Mouse (Mus musculus) embryonic stem cell, embryonic (primary cell): ENCODE data around the gene Gprin2.

Source experiments
- CTCF ChIA-PET, 4 experiments: fragments of 300-600 bp in 2 of 4; fragments of 350-600 bp in 2 of 4; sonication (Branson Sonifier 250); formaldehyde crosslinking; loops; one replicate each; lab custom pipeline; 2022; ENCODE audit warnings: inconsistent platforms in 2 of 4; lab: Charles Lee
- POLR2A ChIA-PET, 4 experiments: fragments of 300-600 bp in 2 of 4; fragments of 350-600 bp in 2 of 4; sonication (Branson Sonifier 250); formaldehyde crosslinking; loops; one replicate each; lab custom pipeline; 2022; ENCODE audit warnings: antibody characterized with exemption in 4 of 4, inconsistent platforms in 1 of 4; lab: Charles Lee

Gene Gprin2

DNA sequence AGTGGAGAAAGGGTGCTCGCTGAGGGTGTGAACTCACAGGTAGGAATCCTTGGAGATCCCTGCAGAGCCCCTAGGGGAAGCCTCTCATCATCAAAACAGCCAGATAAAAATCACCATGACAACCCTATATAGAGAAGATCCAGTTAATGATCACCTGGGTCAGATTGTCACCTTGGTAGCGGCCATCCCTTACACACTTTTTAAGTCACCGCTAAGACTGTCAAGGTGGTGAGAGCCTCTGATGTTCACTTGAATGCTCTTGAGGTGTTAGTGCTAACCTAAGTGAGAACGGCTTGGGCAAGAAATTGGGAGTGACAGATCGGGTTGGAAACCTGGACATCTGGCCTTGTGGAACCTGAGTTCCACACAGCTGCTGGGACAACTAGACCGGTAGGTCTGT, 17.8 kb upstream of the Gprin2 start, which contains the start of gene Syt15:
TSS of gene Syt15 (plus strand) at position 301 of the 400 bp plus-strand sequence.
- CTCF ChIA-PET, result interaction anchor here in 1 of 4 experiments (0.8 to 1.7 kb wide), 4 partner anchors 11 to 112 kb away, joined by 3 to 5 read pairs (median 4); no protein-coding TSS in a partner anchor
- POLR2A ChIA-PET, result interaction anchor here in 1 of 4 experiments (0.9 kb wide), 1 partner anchor 15 kb away, joined by 3 read pairs; no protein-coding TSS in a partner anchor

DNA sequence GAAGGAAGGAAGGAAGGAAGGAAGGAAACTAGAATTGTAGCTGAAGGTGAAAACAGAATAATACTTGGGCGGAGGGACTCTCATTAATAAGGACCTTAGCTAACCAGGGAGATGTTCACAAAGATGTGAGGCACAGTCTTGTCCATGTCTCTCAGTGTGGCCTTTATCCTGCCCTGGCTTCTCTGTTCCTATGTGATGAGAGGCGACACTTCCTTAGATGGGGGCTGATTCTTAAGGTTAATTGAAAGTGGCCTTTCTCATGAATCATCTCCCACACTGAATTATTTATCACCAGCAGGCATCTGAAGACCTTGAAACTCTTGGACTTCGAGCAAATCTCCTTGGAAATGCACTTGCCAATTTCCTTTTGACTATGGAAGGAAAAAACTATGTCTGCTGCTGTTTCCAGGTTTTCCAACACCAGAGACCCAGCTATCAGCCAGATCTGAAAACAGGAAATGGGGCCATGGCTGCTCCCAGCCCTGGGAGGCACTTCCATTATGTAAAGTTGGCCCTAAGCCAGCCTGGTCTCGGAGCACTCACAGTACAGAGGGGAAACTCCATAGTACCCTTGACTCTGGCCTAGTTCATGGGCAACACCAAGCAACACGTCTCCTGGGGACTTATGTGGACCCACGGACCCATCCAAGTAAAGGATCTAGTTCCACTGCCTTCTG, 14.1 kb upstream of the Gprin2 start:
- ChIA-PET CTCF (interaction anchor here in 2 of 4 experiments (1.2 to 1.6 kb wide), 3 partner anchors 19 to 27 kb away, joined by 4 to 6 read pairs (median 4); no protein-coding TSS in a partner anchor), POLR2A (interaction anchor here in 2 of 4 experiments (0.5 to 0.6 kb wide), 5 partner anchors 9 to 860 kb away, joined by 3 to 8 read pairs (median 4); no protein-coding TSS in a partner anchor)

DNA sequence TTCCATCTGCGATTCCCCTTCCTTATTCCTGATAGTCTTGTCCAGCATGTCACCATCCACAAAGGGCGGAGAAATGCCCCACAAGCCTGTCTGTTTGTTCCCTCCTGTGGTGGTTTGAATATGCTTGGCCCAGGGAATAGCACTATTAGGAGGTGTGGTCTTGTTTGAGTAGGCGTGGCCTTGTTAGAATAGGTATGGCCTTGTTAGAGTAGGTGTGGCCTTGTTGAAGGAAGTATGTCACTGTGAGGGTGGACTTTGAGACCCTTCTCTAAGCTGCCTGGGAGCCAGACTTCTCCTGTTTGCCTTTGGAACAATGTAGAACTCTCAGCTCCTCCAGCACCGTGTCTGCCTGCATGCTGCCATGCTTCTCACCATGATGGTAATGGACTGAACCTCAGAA, 8.5 kb upstream of the Gprin2 start:
- ChIA-PET CTCF (interaction anchor here in 3 of 4 experiments (0.6 to 1.9 kb wide), 5 partner anchors 8 to 171 kb away, joined by 3 to 6 read pairs (median 3); no protein-coding TSS in a partner anchor), POLR2A (no interaction called here)

DNA sequence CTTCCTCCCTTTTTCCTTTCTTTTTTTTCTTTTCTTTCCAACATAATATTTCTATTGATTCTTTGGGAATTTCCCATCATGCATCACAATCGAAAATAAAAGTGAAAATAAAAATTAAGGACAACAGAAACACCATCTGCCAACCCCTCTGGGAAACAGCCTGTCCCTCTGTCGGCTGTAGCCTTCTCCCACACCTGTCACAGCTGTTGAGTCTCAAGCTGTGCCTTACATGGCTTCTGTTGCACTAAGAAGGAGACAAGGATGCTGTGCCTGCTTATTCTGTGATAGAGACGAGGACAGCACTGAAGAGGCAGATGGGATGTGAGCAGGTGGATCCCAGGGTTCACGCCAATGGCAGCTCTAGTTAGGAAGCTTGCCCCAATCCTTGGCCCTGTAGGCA, 7.6 kb upstream of the Gprin2 start:
- CTCF ChIA-PET, result interaction anchor here in 2 of 4 experiments (0.6 to 1.9 kb wide), 8 partner anchors 10 to 1725 kb away, joined by 3 to 6 read pairs (median 4); no protein-coding TSS in a partner anchor
- POLR2A ChIA-PET, result no interaction called here

DNA sequence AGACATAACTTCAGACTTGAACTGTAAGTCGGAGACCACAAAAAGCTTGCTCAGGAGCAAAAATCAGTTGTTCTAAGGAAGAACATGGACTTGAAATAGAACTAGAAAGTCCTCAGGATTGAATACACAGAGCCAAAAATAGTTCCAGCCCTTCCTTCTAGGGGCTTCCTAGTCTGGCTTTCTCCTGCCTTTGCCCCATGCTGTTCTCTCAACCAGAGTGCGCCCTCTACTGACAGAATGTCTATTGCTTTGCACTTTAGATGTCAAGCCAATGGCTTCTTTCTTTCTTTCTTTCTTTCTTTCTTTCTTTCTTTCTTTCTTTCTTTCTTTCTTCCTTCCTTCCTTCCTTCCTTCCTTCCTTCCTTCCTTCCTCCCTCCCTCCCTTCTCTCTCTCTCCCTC, 7.2 kb upstream of the Gprin2 start:
- POLR2A ChIA-PET, result no interaction called here
- CTCF ChIA-PET, result interaction anchor here in 2 of 4 experiments (0.6 to 1.7 kb wide), 7 partner anchors 10 to 1724 kb away, joined by 3 to 4 read pairs (median 4); no protein-coding TSS in a partner anchor

DNA sequence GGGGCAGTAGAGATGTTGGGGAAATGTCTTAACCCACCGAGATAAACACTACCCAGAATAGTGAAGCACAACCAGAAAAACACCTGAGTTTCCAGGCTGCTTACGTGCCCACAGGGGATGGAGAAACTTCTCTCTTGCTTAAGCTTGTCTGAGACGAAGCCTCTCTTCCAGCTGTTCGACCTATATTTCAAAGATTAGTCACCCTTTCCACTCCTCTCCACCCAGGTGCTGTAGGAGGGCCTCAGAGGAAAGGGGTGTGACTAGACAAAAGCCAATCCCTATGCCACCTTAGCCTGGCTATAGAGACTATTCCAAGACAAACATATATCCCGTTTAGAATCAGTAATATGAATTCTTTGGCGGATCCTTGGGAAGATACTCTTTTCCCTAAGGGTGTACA, 6.5 kb upstream of the Gprin2 start:
- CTCF ChIA-PET, result interaction anchor here in 2 of 4 experiments (0.7 to 1.7 kb wide), 6 partner anchors 12 to 249 kb away, joined by 3 to 5 read pairs (median 4); no protein-coding TSS in a partner anchor
- POLR2A ChIA-PET, result interaction anchor here in 1 of 4 experiments (0.5 kb wide), 1 partner anchor 914 kb away, joined by 3 read pairs; no protein-coding TSS in a partner anchor

DNA sequence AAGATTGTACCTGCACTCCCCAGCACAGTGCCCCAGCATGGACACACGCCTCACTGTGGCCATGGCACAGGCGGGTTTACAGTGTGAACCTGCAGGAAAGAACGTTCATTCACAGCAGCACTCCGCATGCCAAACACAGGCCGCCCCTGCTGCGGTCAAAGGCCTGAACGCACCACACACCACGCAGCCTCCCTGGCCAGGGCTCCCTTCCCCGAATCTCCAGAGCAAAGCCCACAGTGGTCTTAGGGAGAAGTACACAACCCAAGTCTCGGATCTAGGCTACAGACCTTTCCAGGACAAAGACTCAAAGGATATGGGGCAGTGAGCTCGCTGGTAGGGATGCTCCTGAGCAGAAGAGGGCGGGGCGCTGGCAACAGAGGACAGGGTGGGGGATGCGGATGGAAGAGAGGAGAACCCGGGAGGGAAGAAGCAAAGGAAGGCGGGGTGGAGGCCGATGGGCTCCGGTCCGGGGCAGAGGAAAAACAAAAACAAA, 669 bp downstream of the Gprin2 start:
- ChIA-PET POLR2A (interaction anchor here in 2 of 4 experiments (1.2 to 1.5 kb wide), 3 partner anchors 10 to 159 kb away, joined by 3 read pairs; partner anchors contain the start of gene Anxa8 (in 1 of the 2)), CTCF (interaction anchor here in 3 of 4 experiments (0.6 to 2.3 kb wide), 4 partner anchors 12 to 109 kb away, joined by 3 to 9 read pairs (median 4); no protein-coding TSS in a partner anchor)

DNA sequence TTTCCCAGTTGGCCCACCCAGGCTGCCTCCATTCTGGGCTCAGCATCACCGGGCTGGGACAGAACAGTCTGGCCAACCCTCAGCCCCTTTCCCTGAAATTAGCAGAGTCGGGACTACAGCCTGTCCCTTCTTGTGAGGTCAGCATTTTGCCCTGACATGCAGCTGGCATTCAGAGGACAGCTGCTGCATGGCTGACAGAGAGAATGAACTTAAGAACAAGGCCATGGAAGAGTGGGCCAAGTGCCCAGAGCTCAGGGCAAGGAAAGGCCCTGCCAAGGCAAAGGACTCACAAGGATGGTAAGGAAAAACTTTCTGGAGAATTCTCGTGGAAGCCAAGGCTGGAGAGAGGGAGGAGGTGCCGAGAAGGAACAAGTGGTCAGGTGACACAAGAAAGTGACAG, 4.7 kb downstream of the Gprin2 start:
- ChIA-PET CTCF (no interaction called here), POLR2A (interaction anchor here in 1 of 4 experiments (0.6 to 1.2 kb wide), 2 partner anchors 20 to 791 kb away, joined by 3 to 4 read pairs; no protein-coding TSS in a partner anchor)

DNA sequence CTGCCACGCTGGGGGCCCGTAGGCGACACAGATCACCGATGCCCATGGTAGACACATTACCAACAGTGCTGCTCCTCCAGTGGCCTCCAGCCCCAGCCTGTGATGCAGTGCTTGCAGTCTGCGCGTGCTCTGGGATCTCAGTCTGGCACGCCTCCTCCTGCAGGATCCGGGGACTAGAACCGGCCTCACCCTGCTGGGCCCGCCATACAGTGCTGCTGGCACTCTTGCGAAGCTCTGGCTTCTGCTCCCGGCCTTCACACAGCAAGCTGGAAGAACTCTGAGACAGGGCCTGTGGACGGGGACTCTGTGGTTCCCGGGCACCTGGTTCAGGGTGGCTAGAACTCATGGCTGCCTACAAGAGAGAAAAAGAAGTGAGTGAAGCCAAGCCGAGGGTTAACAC, 6.0 kb downstream of the Gprin2 start:
- POLR2A ChIA-PET, result interaction anchor here in 2 of 4 experiments (0.6 to 1.5 kb wide), 6 partner anchors 10 to 183 kb away, joined by 3 to 5 read pairs (median 3); no protein-coding TSS in a partner anchor
- CTCF ChIA-PET, result interaction anchor here in 2 of 4 experiments (0.5 to 1.0 kb wide), 3 partner anchors 37 to 40 kb away, joined by 4 read pairs; no protein-coding TSS in a partner anchor

DNA sequence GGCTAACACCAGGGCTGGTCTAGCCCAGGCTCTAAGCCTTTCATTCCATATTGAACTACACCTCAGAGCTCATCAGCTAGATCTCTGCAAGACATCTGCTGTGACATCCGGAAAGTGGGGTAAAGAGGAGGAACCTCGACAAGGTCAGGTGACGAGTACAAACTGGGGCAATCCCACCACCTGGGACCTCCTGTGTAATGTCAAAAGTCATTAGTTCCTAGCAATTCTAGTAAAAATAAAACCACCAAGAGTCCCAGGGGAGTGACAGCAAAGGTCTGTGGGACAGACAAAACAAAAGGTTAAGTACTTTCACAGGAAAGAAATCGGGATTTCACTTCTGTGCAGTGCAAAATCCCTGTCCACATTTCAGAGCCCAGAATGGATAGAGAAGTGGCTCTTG, 7.6 kb downstream of the Gprin2 start:
- ChIA-PET POLR2A (interaction anchor here in 1 of 4 experiments (1.0 kb wide), 1 partner anchor 185 kb away, joined by 3 read pairs; no protein-coding TSS in a partner anchor), CTCF (interaction anchor here in 2 of 4 experiments (0.5 to 0.7 kb wide), 2 partner anchors 89 to 1142 kb away, joined by 3 read pairs; no protein-coding TSS in a partner anchor)

DNA sequence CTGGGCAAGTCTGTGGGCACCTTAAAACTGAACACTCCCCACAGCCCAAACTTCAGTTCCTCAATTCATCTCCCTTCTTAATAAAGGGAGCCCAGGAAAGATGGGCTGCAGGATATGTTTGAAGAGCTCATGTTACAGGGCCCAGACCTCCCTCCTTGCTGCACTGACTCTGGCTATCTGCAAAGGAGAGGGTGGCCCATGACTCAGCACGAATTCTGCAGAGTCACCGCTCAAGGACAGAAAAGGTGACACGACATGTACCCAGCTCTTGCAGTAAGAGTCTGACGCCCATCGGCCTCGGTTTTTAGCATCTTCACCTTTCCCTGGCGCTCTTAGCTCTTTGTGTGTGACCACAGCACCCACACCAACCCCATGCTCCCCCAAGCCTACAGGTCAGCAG, 11.1 kb downstream of the Gprin2 start:
- CTCF ChIA-PET, result interaction anchor here (0.7 to 1.4 kb wide), 6 partner anchors 9 to 406 kb away, joined by 3 to 4 read pairs (median 4); no protein-coding TSS in a partner anchor
- POLR2A ChIA-PET, result interaction anchor here in 2 of 4 experiments (0.7 to 1.3 kb wide), 5 partner anchors 9 to 270 kb away, joined by 3 read pairs; no protein-coding TSS in a partner anchor

DNA sequence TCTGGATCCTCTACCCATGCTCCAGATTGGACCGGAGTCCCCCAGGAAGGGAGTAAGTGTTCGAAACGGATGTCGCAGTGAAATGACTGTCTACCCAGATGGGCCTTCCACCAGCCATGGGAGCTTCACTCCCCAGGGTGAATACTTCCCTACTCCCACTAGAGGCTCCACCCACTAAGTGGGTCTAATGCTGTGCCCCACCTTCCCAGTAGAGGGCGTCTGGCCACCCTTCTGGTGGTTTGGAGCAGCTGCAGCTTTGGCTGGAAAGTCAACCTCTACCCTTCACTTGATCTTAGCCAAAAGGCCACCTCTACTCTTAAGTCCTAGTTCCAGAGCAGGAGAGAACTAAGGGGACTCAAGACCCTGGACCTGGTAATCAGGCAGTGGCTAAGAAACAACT, 12.8 kb downstream of the Gprin2 start:
- CTCF ChIA-PET, result interaction anchor here (0.6 to 1.8 kb wide), 42 partner anchors 9 to 407 kb away, joined by 3 to 13 read pairs (median 4); partner anchors contain the start of genes Gprin2 (in 2 of the 4), Anxa8 (in 1 of the 4) and Syt15 (in 1 of the 4)
- POLR2A ChIA-PET, result interaction anchor here in 2 of 4 experiments (0.6 to 2.1 kb wide), 10 partner anchors 28 to 1182 kb away, joined by 3 to 8 read pairs (median 4); no protein-coding TSS in a partner anchor

DNA sequence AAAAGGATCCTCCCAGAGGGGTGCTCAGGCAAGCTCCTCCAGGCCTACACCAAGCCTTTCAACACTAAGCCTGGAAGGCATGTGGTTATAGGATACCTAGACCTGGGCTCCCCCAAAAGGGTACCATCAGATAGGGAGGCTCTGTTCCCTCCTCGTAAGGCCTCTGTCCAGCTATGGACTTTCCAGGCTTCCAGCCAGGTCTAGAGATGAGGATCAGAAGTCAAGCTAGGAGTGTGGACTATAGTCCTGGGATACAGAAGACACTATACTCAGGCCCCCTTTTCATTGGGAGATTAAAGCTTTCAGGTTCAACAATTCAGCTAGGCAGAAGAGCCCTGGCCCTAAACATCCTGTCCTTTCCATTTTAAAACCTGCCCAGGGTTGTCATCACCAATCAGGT, 18.4 kb downstream of the Gprin2 start:
- ChIA-PET CTCF (no interaction called here), POLR2A (no interaction called here)

DNA sequence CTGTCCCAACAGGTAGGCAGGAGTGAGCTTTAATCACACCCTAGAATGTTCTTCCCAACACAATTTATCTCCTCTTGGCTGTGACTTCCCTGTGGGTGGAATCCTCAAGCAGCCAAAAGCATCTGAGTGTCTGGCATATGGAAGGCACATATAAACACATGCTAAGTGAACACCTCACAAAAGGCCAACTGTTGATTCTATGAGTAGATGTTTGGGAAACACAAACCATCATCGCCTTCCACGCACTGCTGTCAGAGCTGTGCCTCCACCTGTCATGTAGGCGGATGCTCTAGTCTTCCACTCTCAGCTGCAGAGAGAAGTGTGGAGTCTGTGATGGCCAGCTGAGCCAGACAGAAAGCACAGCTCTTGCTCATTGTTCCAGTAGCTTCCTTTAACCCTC, 22.1 kb downstream of the Gprin2 start:
- ChIA-PET CTCF (interaction anchor here in 1 of 4 experiments (0.6 to 1.6 kb wide), 2 partner anchors 9 to 195 kb away, joined by 4 read pairs; partner anchors contain the start of gene Sncg), POLR2A (no interaction called here)

DNA sequence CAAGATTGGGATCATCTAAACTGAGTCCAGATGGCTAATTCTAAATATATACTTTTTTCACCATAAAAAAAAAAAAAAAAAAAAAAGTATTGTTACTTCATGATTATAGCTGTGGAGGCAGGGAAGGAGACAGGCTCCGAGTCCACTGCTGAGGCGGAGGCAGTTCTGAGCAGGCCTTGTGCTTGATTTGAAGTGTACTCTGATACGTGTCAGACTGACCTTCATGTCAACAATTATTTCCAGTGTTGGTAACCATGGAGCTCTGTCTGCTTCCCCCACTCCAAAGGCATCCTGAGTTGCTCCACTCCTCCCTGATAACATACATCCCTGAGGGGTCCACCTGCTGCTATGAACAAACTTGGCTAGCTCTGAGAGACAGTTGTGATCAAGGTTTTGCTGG, 30.3 kb downstream of the Gprin2 start:
- POLR2A ChIA-PET, result interaction anchor here in 1 of 4 experiments (0.6 kb wide), 1 partner anchor 135 kb away, joined by 7 read pairs; no protein-coding TSS in a partner anchor
- CTCF ChIA-PET, result interaction anchor here in 2 of 4 experiments (0.6 to 1.1 kb wide), 3 partner anchors 18 to 202 kb away, joined by 3 to 6 read pairs (median 3); no protein-coding TSS in a partner anchor

DNA sequence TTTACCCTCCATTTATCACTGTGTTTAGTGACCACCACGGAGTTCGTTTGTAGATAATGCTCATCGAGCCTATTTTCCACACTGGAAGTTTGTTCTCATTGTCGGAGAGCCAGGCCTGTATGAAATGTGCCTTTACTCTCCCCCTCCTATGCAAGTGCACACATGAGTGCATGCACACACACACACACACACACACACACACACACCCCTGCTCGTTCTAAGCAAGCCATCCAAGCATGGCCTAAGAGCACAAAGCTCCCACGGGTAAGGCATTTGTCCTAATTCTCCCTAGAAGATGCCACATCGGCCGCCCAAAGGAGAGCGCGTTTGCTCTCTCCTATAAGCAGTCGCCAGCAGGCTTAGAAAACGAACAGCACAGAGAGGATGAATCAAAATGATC, 45.7 kb downstream of the Gprin2 start:
- CTCF ChIA-PET, result interaction anchor here in 3 of 4 experiments (0.6 to 1.7 kb wide), 11 partner anchors 9 to 51 kb away, joined by 3 to 5 read pairs (median 3); no protein-coding TSS in a partner anchor

DNA sequence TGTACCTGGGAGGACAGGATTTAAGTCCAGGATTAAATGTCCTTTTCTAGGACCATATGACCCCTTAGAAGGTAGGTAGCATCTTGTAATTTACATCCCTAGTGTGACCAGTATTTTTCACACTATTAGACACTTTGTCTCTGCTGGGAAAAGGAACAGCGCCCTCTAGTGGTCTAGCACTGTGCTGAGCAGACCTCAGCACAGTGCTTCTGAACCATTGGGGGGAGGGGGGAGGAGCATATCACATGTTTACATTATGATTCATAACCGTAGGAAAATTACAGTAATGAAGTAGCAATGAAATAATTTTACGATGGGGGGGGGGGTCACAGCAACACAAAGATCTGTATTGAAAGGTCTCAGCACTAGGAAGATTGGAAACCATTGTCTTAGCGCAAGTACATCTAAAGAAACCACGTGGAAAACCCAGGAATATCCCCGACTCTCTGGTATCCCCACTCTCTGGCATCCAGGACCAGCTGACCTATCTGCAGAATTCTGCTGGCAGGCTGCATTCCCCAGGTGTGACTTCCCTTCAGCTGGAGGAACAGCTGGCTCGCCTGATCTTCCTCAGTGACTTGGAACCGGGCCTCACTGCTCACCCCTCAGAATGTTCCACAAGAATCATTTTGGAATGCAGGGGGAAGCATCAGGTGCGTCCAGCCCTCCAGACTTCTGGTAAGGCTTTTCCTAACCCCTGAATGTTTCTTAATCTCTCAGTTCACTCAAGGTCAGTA, 46.7 kb downstream of the Gprin2 start:
- CTCF ChIA-PET, result interaction anchor here (0.6 to 2.4 kb wide), 16 partner anchors 9 to 1846 kb away, joined by 3 to 14 read pairs (median 4); no protein-coding TSS in a partner anchor
- POLR2A ChIA-PET, result no interaction called here

More for the DNA sequence above, 45.7 kb downstream of the Gprin2 start:
- POLR2A ChIA-PET, result no interaction called here
